Mouse (Mus musculus): ENCODE measurements around the gene Mark1. TPM values are rescaled to one million over a fixed set of nuclear protein-coding genes. Genes with fewer than 3 reads are reported as not detected.

Gene Mark1
- polyA plus RNA-seq, 1 experiment: 2.2 TPM

- H3K27me3 ChIP-seq (replicated peaks; ENCODE audit: control insufficient read depth, insufficient read depth, low read length): no peaks in the 10 kb centered on the region
- no peak for TF ChIP-seq CTCF (conservative IDR thresholded peaks at IDR 0.05; ENCODE audit: insufficient read depth, insufficient read length, low read depth, low read length)
- TF ChIP-seq POLR2A (IDR thresholded peaks at IDR 0.05; ENCODE audit: low read depth, low read length): no peak
- peak overlapping the region; percentile 90 for H3K27ac ChIP-seq (ENCODE audit: insufficient read depth, low read depth, low read length)
- 45% methylated on average over 5 of the region's 5 CpGs for WGBS
- DNase-seq: no peak
- H3K36me3 ChIP-seq (ENCODE audit: control insufficient read depth, insufficient read depth, low read length): no peaks in the 10 kb centered on the region; the same call in 1 of the 2 replicates
- H3K4me3 ChIP-seq (ENCODE audit: insufficient read depth, low read depth, low read length): peak overlapping the region; percentile 92
- H3K4me1 ChIP-seq (ENCODE audit: control insufficient read depth, insufficient read depth, low read length): peaks cover 16% of the 10 kb centered on the region
Observed at GRCm38 (mm10) chr1:184881211-184881610, 118.2 kb downstream of the Mark1 start.

DNA sequence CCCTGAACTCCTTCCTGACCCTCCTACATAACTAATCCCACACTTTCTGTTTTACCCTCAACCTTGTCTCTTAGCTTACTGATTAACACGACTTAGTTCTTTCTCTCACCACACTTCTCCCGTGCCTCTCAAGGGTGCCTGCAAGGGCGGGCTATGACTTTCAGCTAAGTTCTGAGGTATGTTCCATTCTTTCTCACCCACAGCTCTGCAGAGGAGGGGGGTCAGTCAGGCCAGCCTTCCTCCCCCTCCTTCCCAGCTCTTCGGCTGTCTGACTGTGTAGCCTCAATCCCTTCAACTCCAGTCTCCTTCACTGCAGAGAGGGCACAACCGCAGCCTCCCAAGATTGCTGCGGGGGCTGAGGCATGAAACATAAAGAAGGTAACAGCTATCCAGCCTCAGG is 120.5 kb downstream of the Mark1 start:
- Histone ChIP-seq H3K27ac (ENCODE audit: insufficient read depth, low read depth, low read length) (peak overlapping the region; percentile 83), H3K4me3 (ENCODE audit: insufficient read depth, low read depth, low read length) (peak overlapping the region; percentile 7; the same call in 1 of the 2 replicates), H3K4me1 (ENCODE audit: control insufficient read depth, insufficient read depth, low read length) (peaks cover 24% of the 10 kb centered on the region), H3K36me3 (ENCODE audit: control insufficient read depth, insufficient read depth, low read length) (no peaks in the 10 kb centered on the region; the same call in 1 of the 2 replicates), H3K27me3 (replicated peaks; ENCODE audit: control insufficient read depth, insufficient read depth, low read length) (no peaks in the 10 kb centered on the region)
- peak; percentile 88 for DNase-seq
- TF ChIP-seq CTCF (conservative IDR thresholded peaks at IDR 0.05; ENCODE audit: insufficient read depth, insufficient read length, low read depth, low read length) (no peak), POLR2A (IDR thresholded peaks at IDR 0.05; ENCODE audit: low read depth, low read length) (no peak)
- 42% methylated on average over 6 of the region's 6 CpGs for WGBS

- H3K36me3 ChIP-seq (ENCODE audit: control insufficient read depth, insufficient read depth, low read length): no peaks in the 10 kb centered on the region; the same call in 1 of the 2 replicates
- peak overlapping the region; percentile 1; the same call in 1 of the 2 replicates for H3K27ac ChIP-seq (ENCODE audit: insufficient read depth, low read depth, low read length)
- H3K4me3 ChIP-seq (ENCODE audit: insufficient read depth, low read depth, low read length): no peak overlapping the region
- no peaks in the 10 kb centered on the region for H3K27me3 ChIP-seq (replicated peaks; ENCODE audit: control insufficient read depth, insufficient read depth, low read length)
- TF ChIP-seq CTCF (conservative IDR thresholded peaks at IDR 0.05; ENCODE audit: insufficient read depth, insufficient read length, low read depth, low read length): no peak
- TF ChIP-seq POLR2A (IDR thresholded peaks at IDR 0.05; ENCODE audit: low read depth, low read length): no peak
- H3K4me1 ChIP-seq (ENCODE audit: control insufficient read depth, insufficient read depth, low read length): peaks cover 35% of the 10 kb centered on the region
- peak; percentile 36 for DNase-seq
- WGBS: 57% methylated on average over 2 of the region's 2 CpGs
Observed at GRCm38 (mm10) chr1:184877306-184877705, 122.1 kb downstream of the Mark1 start.

DNA sequence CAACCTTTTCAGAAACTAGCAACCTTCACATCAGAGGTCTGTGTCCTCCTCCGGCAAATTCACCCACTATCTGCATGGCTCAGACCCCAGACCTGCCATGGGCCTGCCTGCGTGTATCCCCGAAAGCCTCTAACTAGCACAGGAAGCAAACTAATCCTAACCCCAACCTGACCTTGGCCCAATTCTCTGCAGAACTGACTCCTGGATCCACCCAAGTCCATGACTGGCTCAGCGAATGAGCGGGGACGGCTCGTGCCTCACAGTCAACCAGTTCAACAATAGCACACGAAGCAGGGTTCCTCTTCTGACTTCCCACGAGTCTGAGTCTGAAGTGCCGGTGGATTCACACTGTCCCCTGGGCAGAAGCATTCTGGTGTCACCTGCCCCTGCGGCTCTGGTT is 125.5 kb downstream of the Mark1 start:
- no peak for DNase-seq
- Histone ChIP-seq H3K27me3 (replicated peaks; ENCODE audit: control insufficient read depth, insufficient read depth, low read length) (no peaks in the 10 kb centered on the region), H3K36me3 (ENCODE audit: control insufficient read depth, insufficient read depth, low read length) (no peaks in the 10 kb centered on the region; the same call in 1 of the 2 replicates), H3K27ac (ENCODE audit: insufficient read depth, low read depth, low read length) (peak overlapping the region; percentile 33; the same call in 1 of the 2 replicates), H3K4me3 (ENCODE audit: insufficient read depth, low read depth, low read length) (no peak overlapping the region), H3K4me1 (ENCODE audit: control insufficient read depth, insufficient read depth, low read length) (peaks cover 58% of the 10 kb centered on the region)
- WGBS: 64% methylated on average over 11 of the region's 11 CpGs
- TF ChIP-seq POLR2A (IDR thresholded peaks at IDR 0.05; ENCODE audit: low read depth, low read length) (no peak), CTCF (conservative IDR thresholded peaks at IDR 0.05; ENCODE audit: insufficient read depth, insufficient read length, low read depth, low read length) (no peak)

- H3K4me3 ChIP-seq (ENCODE audit: insufficient read depth, low read depth, low read length): no peak overlapping the region
- H3K4me1 ChIP-seq (ENCODE audit: control insufficient read depth, insufficient read depth, low read length): peaks cover 52% of the 10 kb centered on the region
- peak; percentile 93 for DNase-seq
- H3K36me3 ChIP-seq (ENCODE audit: control insufficient read depth, insufficient read depth, low read length): no peaks in the 10 kb centered on the region; the same call in 1 of the 2 replicates
- TF ChIP-seq CTCF (conservative IDR thresholded peaks at IDR 0.05; ENCODE audit: insufficient read depth, insufficient read length, low read depth, low read length): no peak
- TF ChIP-seq POLR2A (IDR thresholded peaks at IDR 0.05; ENCODE audit: low read depth, low read length): no peak
- 44% methylated on average over 7 of the region's 7 CpGs for WGBS
- H3K27me3 ChIP-seq (replicated peaks; ENCODE audit: control insufficient read depth, insufficient read depth, low read length): no peaks in the 10 kb centered on the region
- peak overlapping the region; percentile 92 for H3K27ac ChIP-seq (ENCODE audit: insufficient read depth, low read depth, low read length)
Observed at GRCm38 (mm10) chr1:184872069-184872819, 127.1 kb downstream of the Mark1 start.

GRCm38 (mm10) chr1:184871506-184871905 is 127.9 kb downstream of the Mark1 start:
- DNase-seq: peak; percentile 87
- Histone ChIP-seq H3K4me1 (ENCODE audit: control insufficient read depth, insufficient read depth, low read length) (peaks cover 54% of the 10 kb centered on the region), H3K27ac (ENCODE audit: insufficient read depth, low read depth, low read length) (peak overlapping the region; percentile 92), H3K36me3 (ENCODE audit: control insufficient read depth, insufficient read depth, low read length) (no peaks in the 10 kb centered on the region; the same call in 1 of the 2 replicates), H3K27me3 (replicated peaks; ENCODE audit: control insufficient read depth, insufficient read depth, low read length) (no peaks in the 10 kb centered on the region), H3K4me3 (ENCODE audit: insufficient read depth, low read depth, low read length) (no peak overlapping the region)
- WGBS: 54% methylated on average over 1 of the region's 1 CpGs
- TF ChIP-seq CTCF (conservative IDR thresholded peaks at IDR 0.05; ENCODE audit: insufficient read depth, insufficient read length, low read depth, low read length) (no peak), POLR2A (IDR thresholded peaks at IDR 0.05; ENCODE audit: low read depth, low read length) (no peak)

- TF ChIP-seq CTCF (conservative IDR thresholded peaks at IDR 0.05; ENCODE audit: insufficient read depth, insufficient read length, low read depth, low read length) (no peak), POLR2A (IDR thresholded peaks at IDR 0.05; ENCODE audit: low read depth, low read length) (no peak)
- DNase-seq: peak; percentile 73
- Histone ChIP-seq H3K27ac (ENCODE audit: insufficient read depth, low read depth, low read length) (peak overlapping the region; percentile 92), H3K27me3 (replicated peaks; ENCODE audit: control insufficient read depth, insufficient read depth, low read length) (no peaks in the 10 kb centered on the region), H3K36me3 (ENCODE audit: control insufficient read depth, insufficient read depth, low read length) (no peaks in the 10 kb centered on the region; the same call in 1 of the 2 replicates), H3K4me3 (ENCODE audit: insufficient read depth, low read depth, low read length) (no peak overlapping the region), H3K4me1 (ENCODE audit: control insufficient read depth, insufficient read depth, low read length) (peaks cover 61% of the 10 kb centered on the region)
- 54% methylated on average over 11 of the region's 11 CpGs for WGBS
Observed at GRCm38 (mm10) chr1:184870646-184871385, 128.6 kb downstream of the Mark1 start.
